Mouse (Mus musculus): ENCODE data around the gene Specc1.

The Specc1 gene

DNA sequence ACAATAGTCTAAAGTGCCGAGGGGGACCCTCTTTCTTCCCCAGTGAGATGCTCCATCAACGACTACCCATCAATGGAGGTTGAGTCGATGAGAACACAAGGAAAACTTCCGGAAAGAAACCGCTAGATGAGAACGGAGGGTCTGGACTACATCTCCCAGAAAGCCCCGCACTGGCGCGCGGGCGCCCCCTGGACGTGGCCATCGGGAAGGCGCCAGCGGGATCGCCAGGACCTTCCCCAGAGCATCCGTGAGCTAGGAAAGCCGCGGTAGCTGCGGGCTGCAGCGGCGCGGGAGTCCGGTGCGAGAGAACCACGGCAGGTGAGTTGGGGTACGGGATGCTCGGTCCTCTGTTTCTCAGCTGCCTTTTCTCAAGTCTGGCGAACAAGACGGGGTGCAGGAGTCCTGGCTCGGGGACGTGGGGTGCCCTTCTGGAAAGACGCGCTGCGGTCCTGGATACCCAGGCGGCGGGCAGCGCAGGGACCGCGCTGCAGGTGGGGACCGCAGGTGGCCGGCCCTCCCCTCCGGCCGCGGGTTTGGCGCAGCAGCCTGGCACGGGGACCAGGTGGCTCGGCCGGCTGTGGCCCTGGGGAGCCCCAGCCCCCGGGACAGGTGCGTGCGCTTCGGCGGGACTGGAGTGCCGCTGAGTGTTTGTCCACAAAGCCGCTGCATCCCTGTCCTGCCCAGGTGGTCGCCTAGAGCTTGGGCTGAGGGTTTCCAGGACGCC, at the start of gene Specc1:
TSS of gene Specc1 (plus strand) at position 192 of the 724 bp plus-strand sequence.
- ATAC-seq (ENCODE audit: low TSS enrichment) = peak; percentile 91

DNA sequence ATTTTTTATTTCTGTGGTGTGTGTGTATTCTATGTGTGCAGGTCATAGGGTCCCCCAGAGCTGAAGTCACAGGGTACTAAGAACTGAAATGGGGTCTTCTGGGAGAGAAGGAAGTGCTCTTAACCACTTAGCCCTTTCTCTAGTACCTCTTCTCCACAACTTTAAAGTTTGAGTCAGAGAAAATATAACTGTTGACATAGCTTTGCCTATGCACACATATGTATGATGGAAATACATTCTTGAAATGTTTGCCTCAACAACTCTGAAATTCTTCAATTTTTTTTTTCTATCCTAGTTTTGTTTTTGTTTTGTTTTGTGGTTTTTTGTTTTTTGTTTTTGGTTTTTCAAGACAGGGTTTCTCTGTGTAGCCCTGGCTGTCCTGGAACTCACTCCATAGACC, 48.2 kb upstream of the Specc1 start:
- ATAC-seq (ENCODE audit: low TSS enrichment) = no peak

DNA sequence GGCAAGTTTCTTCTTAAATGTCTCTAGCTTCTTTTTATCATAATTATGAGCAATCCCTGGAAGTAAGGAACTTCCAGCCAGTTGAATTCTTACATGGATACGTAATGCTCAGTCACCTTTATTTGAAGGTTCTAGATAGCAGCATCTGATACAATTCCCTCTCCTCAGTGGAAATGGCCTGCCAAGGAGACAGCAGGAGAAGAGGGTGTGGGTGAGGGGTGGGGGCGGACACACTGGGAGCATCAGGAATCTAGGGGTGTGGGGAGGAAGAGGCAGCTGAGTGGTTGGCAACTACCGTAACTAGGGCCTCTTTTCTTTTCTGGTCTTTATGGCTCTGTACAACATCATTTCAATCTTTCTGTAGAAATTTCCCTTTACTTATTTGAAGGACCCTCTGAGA, 36.9 kb upstream of the Specc1 start:
- ATAC-seq (ENCODE audit: low TSS enrichment) = peak; percentile 81

DNA sequence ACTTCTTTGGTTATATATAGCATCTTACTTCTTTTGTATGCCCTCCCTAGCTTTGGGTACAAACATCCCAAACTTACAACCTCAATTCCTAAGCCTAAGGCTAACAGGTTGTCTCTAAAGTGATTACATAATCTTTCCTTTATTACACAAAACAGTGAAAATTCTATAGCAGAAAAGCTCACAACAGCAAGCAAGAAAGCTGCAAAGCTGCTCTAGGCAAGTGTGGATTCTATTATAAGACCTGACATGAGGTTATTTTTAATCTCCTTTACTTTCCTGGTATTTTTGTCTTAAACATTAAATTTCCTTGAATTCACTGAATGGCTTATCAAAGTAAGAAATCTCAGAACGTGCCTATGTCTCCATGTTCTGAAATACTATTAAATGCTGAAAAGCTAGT, 33.3 kb upstream of the Specc1 start:
- peak; percentile 71 for ATAC-seq (ENCODE audit: low TSS enrichment)

DNA sequence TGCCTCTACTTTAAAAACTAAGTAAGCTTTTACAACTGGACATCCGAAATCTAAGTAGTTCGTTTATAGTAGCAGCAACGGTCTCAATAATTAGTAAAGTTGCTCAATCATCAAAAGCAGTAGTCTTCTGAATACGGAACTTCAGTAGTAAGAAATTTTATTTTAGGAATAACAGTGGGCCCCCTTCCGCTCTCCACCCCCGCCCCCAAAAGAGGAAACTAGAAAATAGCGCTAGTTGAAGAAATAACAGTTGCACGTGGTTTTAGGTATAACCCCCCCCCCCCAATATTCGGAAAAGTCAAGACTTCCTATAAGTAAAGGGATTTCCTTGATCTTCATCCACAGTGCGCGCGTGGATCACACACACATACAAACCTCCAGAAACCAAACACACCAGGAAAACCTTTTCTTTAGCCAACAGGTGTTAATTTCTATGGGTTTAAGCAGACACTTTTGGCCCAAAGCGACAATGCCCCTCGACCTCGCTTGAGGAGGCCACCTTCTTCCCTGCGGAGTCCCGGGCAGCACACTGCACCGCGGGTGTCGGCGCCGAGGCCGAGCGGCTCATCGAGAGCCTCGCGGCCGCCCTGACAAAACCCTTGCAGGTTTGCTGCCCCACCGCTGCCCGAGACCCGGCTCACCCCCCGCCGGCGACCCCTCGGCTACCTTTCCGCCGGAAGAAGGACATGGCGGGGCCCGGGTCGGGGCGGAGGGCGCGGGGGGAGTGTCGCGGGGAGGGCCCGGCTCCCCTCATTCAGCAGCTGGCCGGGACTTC, 27.1 kb upstream of the Specc1 start:
- peak; percentile 11 for ATAC-seq (ENCODE audit: low TSS enrichment)

DNA sequence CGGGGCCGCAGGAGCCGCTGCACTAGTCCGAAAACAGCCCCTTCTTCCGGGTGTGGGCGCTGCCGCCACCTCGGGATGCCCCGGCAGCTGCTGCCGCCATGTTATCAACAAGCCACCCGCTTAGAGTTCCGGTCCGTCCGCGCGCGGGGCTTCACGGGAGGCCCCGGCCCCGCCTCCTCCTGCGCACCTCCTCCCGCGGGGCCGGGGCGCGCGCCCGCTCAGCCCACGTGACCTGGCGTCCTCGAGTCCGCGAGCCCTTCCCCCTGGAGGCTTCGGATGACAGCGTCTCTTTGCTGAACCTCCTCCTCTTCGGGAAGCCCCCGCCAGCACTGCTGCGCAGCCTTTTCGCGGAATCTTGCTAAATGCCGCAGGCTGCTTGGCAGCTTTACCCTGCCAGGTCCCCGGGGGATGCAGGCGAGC, 26.5 kb upstream of the Specc1 start, which contains the start of gene Akap10:
TSS of gene Akap10 (minus strand) at position 155 of the 420 bp plus-strand sequence.
- ATAC-seq (ENCODE audit: low TSS enrichment) = peak; percentile 92

DNA sequence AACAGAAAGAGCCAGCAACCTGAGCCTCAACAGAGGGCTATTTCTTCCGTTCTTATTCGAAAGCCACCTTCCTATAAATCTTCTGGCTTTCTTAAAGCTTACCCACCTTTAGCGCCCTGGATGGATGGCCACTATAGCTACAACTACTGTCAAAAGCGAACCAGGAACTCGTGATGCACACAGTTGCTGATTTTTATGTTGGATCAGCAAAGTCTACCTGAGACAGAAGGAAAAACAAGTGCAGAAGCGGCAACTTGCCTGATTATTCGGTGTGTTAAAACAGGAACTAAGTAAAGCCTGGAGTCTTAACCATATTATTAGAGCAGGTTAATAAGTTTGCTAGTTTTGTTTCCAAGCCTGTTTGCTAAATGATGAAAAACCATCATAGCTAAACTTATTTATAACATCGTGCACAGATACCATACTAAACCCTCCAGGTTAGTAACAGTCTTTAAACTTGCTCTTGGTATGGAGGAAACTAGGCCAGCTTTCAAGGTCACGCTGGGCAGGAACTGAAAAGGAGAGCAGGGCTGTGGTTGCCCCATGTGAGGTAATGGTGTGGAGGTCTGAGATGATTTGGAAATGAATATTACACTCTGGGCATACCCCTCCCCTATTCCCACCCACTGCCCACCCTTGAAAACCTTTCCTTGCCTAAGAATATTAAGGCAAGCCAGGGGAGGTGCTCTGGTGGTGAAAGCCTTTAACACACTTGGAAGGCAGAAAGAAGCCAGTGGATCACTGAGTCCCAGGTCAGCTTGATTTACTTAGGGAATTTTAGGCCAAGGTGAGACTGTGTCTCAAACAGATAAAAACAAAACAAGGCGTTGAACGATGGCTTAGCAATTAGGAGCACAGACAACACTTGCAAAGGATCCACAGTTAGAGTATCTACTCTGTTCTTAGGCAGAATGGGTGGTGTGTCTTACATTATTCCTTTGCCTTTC, 25.6 kb upstream of the Specc1 start:
- no peak; the same call in 1 of the 2 replicates for ATAC-seq (ENCODE audit: low TSS enrichment)

DNA sequence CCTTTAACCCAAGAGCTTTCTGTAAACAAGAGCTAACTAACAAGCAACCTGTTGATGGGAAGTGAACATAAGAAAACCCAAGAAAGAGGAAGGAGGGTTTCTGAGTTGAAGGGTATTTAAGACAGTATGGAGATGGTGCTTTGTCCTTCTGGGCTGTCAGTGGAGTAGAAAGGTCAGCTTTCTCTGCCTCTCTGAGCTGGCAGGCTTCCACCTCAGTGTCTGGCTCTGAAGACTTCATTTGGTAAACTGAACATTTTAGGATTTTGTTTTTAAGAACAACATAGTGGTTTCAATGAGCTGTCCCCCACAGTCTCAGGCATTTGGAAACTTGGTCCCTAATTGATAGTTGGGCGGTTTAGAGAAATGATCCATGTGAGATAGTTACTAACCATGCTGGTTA, 18.8 kb upstream of the Specc1 start:
- ATAC-seq (ENCODE audit: low TSS enrichment) = no peak

DNA sequence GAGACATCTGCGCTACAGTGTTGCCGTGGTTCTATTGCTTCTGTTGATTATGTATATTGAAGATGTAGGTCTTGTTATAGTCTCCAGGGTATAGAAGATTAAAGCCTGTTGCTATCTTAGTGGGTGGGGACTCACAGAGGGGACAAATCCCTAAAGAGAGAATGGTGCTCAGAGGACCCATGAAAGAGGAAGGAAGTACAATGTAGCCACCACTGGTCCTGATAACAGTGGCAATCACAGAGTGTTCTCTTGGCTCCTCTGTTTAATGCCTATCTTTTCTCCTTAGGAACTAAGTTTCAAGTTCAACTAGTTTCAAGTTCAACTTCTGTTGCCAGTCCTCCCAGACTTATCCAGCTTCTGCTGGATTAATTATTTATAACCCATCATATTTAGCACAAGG, 13.7 kb upstream of the Specc1 start:
- no peak for ATAC-seq (ENCODE audit: low TSS enrichment)

DNA sequence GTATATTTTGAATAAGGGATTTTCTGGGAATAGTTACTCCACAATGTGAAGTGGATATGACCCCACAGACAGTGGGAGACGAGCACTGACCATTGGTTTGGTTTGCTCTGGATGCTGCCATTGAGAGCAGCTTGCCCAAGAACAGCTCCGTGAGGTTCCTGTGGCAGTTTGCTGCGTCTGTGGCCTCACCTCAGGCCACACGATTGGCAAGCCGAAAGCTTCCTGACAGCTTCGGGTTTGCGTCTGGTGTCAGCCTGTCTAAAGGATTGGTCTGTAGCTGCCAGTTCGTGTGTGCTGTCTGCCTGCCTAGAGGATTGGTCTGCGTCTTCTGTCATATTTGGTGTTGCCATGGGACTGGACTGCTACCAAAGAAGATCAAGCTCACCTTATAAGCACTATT, 12.1 kb upstream of the Specc1 start:
- ATAC-seq (ENCODE audit: low TSS enrichment) = no peak

DNA sequence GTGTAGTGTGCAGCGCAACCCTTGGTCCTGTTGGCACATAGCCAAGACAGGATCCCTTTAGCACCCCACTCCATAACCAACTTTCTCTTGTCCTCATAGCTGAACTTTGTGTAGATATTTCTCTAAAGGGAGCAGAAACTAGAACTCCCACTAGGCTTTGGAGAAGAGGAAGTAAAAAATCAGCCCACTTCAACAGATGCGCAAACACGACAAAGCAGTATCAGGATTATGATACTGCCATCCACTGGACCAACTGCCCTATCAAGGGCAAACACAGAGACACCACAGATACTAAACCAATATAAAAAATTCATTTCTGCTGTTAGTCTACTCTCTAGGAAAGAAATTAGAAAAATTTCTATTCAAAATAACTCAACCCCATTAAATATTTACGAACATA, 10.0 kb upstream of the Specc1 start:
- ATAC-seq (ENCODE audit: low TSS enrichment) = no peak

DNA sequence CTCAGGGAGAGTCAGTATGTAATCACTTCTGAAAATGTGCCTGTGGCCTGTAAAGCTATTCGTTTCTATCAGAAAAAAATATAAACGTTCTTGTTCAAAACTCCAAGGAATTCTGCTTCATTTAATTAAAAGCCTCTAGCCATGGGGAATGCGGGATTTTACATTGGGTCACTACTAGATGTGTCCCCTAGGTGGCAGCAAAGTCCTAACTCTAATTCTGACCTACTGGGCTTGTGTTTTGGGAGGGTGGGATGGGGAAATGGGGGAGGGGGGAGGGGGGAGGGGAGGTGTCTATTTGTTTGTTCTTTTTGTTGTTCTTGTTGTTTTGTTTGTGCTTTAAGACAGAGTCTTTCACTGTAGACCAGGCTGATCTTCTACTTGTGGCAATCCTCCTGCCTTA, 7.2 kb upstream of the Specc1 start:
- ATAC-seq (ENCODE audit: low TSS enrichment) = no peak

DNA sequence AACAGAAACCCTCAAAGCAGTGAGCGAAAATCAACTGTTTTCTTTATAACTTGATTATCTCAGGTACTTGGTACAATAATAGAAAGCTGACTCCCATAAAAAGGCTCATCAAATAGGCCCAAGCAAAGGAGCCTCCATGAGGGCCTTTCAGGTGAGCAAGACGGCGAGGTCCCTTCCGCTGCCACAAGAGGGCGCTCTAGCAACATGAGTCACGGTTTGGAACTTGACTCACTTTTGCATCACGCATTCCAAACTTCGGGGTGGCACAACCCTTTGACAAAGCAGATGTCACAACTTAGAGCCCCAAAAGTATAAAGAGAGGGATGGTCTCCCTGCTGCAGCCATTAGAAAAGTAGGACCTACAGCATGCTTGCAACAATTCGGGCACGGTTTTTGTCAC, 5.9 kb upstream of the Specc1 start:
- ATAC-seq (ENCODE audit: low TSS enrichment) = peak; percentile 64

DNA sequence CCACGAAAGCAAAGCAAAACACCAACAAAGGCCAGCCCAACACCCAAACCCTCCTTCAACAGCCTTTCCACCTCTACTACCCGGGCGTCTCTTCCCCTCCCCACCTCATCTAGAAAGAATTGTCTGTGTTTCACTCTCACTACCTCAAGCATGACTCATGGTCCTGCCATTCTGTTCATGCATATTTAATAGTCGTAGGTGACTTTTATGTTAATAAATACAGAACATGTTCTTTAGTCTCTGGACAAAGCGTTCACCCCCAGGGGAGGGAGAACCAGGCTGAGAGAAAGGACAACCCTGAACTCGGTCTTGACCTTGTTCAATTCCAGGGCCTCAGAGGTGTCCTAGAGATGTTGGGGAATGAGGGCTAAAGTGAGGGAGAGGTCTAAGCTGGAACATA, 1.4 kb upstream of the Specc1 start:
- no peak for ATAC-seq (ENCODE audit: low TSS enrichment)

DNA sequence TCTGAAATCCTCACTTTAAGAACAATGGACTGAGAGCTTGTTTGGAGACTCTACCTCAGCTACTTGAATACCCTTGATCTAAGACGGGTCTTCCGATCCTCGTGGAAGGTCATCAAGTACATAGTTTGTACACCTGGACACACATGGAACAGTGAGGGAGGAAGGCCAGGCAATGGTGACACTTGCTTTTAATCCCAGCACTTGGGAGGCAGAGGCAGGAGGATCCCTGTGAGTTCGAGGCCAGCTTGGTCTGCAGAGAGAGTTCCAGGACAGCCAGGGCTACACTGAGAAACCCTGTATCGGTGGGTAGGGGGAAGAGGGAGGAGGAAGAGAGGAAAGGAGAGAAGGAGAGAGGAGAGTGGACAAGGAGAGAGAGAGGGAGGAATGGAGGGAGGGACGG, 612 bp upstream of the Specc1 start:
- ATAC-seq (ENCODE audit: low TSS enrichment) = no peak

DNA sequence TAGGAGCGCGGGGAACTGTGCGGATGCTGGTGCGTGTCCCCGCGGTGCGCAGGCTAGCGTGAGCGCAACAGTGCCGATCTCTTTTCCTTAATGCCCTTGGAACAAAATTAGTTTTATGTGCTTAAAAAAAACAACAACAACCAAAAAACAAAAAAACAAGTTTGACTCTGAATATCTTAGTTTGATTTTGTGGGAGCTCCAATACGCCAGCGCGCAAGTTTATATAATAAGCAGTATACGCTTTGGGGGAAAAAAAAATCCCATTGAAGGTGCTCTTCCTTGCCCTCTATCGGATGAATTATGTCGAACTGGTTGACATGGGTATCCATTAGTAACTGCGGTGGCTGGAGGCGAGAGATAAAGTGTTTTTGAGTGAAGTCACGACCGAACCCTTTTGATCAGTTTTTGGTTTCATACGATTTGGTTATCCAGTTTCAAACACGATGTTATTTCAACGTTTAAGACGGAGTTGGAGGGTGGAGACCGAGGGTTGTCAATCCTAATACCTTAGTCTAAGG, 792 bp downstream of the Specc1 start:
- ATAC-seq (ENCODE audit: low TSS enrichment) = peak; percentile 56; the same call in 1 of the 2 replicates

DNA sequence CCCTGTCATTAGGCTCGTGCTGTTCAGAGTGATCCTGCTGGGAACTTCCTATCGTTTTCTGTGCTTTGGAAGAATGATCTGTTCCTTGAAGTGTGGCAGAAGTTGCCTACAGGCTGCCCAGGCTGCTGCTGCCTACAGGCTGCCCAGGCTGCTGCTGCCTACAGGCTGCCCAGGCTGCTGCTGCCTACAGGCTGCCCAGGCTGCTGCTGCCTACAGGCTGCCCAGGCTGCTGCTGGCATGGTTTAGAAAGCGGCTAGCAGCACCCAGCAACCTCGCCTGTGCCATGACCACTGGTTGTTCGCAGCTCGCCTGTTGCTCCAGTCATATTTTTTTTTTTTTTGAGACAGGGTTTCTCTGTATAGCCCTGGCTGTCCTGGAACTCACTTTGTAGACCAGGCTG, 2.1 kb downstream of the Specc1 start:
- ATAC-seq (ENCODE audit: low TSS enrichment) = 0 out of 2 replicates have a peak, but pooled peaks have one; percentile 38

DNA sequence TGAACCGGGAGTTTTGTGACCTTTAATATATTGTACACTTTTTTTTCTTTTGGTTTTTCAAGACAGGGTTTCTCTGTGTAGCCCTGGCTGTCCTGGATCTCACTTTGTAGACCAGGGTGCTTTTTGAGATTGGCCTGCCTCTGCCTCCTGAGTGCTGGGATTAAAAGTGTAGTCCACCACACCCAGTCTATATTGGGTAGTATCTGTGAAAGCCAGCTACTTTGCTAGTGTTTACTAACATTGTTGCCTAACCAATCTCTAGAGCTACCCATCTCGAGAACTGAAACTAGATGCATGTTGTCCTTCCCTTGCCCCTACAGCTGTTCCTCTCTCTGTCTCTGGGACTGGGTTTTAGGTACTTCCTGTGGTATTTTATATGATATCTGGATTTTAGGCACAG, 3.5 kb downstream of the Specc1 start:
- ATAC-seq (ENCODE audit: low TSS enrichment) = no peak

DNA sequence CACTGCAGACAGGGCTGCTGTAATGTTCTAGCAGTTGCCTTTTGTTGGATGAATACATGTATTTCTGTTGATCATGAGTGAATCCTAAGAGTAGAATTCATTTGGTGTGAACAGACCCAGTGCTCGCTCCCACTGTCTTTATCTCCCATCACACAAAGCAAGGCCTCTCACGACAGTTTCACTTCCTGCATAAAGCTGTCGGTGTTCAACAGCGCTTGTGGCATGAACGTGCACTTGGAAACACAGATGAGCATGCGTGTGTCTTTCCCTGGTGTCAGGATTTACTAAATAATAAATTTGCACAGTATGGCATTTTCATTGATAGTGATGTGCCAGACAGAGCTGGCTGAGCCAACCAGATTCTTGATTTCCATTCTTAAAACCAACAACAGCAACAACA, 6.1 kb downstream of the Specc1 start:
- ATAC-seq (ENCODE audit: low TSS enrichment) = no peak

DNA sequence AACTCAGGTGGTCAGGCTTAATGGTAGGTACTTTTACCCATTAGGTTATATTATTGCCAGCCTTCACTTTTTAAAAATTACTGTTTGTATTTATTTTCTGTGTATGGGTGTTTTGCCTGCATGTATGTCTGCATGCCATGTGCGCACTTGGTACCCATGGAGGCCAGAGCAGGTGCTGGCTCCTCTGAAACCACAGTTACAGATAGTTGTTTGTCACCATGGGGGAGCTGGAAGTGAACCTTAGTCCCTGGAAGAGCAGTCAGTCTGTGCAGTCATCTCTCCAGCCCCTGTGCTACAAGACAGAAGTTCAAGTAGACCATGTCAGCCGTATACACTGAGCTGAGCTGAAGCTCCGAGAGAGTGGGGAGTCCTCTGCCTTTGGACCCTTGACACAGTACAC, 6.6 kb downstream of the Specc1 start:
- ATAC-seq (ENCODE audit: low TSS enrichment) = no peak

DNA sequence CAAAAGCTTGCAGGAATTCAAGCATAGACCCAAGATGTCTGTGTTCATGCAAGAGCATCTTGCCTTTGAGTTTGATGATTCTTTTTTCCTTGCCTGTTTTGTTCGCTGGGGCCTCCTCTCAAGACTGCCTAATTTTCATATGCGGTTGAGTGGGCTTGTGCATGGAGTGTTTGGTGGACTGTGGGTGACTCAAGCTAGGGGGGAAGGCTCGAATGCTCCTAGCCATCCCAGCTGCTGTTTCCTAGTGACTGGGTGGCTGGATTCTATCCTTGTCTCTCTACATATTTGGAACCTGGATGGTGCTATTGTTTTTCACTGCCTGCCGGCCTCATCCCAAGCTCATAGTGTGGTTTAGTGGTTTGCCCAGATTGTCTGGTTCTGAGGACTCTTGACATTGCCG, 8.0 kb downstream of the Specc1 start:
- ATAC-seq (ENCODE audit: low TSS enrichment) = peak; percentile 78

DNA sequence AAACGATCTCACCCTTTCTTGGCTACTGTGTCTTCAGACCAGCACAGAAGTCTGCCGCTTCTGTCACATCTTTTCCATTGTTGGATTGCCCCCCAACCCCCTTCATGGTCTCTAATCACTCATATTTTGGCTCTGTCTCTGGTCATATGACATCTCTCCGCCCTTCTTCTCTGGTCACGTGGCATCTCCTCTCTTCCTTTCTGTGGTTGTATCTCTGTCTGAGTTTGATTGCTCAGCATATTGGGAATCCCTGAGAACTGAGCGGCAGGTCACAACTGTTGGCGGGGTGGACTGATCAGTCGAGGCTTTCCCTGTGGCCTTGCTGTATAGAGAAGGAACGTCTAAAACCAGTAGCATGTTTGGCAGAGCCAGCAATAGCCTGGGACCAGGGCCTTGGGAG, 10.5 kb downstream of the Specc1 start:
- no peak for ATAC-seq (ENCODE audit: low TSS enrichment)
